Mouse (Mus musculus) forebrain, embryonic 11.5 days (tissue): ENCODE measurements around the gene Cntn4. TPM values are rescaled to one million over a fixed set of nuclear protein-coding genes. Genes with fewer than 3 reads are reported as not detected.
A peak's percentile ranks its signal among the peaks of the same experiment; 100 is the strongest.

Experiments used
- ATAC-seq: fragments of 200-750 bp; cut with Nextera tagmentation; replicated peaks from 2 replicates; pipeline ENCODE4 v1.8.0; 2017; ENCODE audit warnings: moderate TSS enrichment; ENCODE audit not compliant: low FRiP score
- DNase-seq: peaks from one replicate; pipeline ENCODE4 v3.0.0-alpha.2; 2017; ENCODE audit warnings: low spot score
- H3K27ac ChIP-seq: fragments of 300-500 bp; sonication (generic); 2 replicates; pipeline ENCODE4 v1.5.1; 2014; ENCODE audit warnings: low read depth, low read length
- H3K27me3 ChIP-seq: fragments of 300-500 bp; sonication (generic); 2 replicates; pipeline ENCODE4 v1.6.1; 2014; ENCODE audit warnings: mild to moderate bottlenecking, low read length, mixed read lengths; ENCODE audit not compliant: control insufficient read depth, insufficient read depth
- H3K36me3 ChIP-seq: fragments of 300-500 bp; sonication (generic); 2 replicates; pipeline ENCODE4 v1.6.1; 2014; ENCODE audit warnings: mild to moderate bottlenecking, low read length, moderate library complexity, mixed read lengths; ENCODE audit not compliant: control insufficient read depth, insufficient read depth
- H3K4me1 ChIP-seq: fragments of 300-500 bp; sonication (generic); replicated peaks from 2 replicates; pipeline ENCODE4 v1.6.1; 2014; ENCODE audit warnings: low read length, mixed read lengths; ENCODE audit not compliant: control insufficient read depth, insufficient read depth
- H3K4me2 ChIP-seq: fragments of 300-500 bp; sonication (generic); 2 replicates; pipeline ENCODE4 v1.6.1; 2014; ENCODE audit warnings: low read depth, mild to moderate bottlenecking, low read length, moderate library complexity, mixed read lengths; ENCODE audit not compliant: severe bottlenecking
- H3K4me3 ChIP-seq: fragments of 300-500 bp; sonication (generic); 2 replicates; pipeline ENCODE4 v1.5.1; 2014; ENCODE audit warnings: low read depth, low read length
- H3K9ac ChIP-seq: fragments of 300-500 bp; sonication (generic); 2 replicates; pipeline ENCODE4 v1.6.1; 2014; ENCODE audit warnings: low read length
- H3K9me3 ChIP-seq: fragments of 300-500 bp; sonication (generic); 2 replicates; pipeline ENCODE4 v1.6.1; 2016; ENCODE audit warnings: low read length, mixed read lengths; ENCODE audit not compliant: control insufficient read depth
- whole genome bisulfite sequencing: fragments of 180-500 bp; shearing (Covaris S2); extraction: QIAGEN DNeasy Blood & Tissue Kit; methylation state at CpG from one replicate; pipeline ENCODE4 v1.1.7; 2014; 5-methylcytosine and 5-hydroxymethylcytosine counted together
- polyA plus RNA-seq: library from polyadenylated mRNA; unstranded; fragments of >200 nt; fragmentation: Nextera tagmentation; extraction: Ambion mirVana; gene quantifications from 2 replicates; pipeline ENCODE4 v1.2.1, GENCODE M21; 2014

Gene Cntn4
- polyA plus RNA-seq, 1 experiment from 2014 or later: 1.5 TPM

- peak; percentile 83 for ATAC-seq
- H3K36me3 ChIP-seq: no peaks in the 10 kb centered on the region
- DNase-seq: no peak
- WGBS: 24% methylated on average over 1 of the region's 1 CpGs
- no peak overlapping the region for H3K27ac ChIP-seq
- no peaks in the 10 kb centered on the region for H3K4me1 ChIP-seq
- H3K9ac ChIP-seq: no peak overlapping the region
- H3K27me3 ChIP-seq: peaks cover 7% of the 10 kb centered on the region
- no peak overlapping the region for H3K4me3 ChIP-seq
- H3K9me3 ChIP-seq: no peaks in the 10 kb centered on the region
- H3K4me2 ChIP-seq: no peak overlapping the region
These were observed 842.9 kb downstream of the Cntn4 start for GRCm38 (mm10) chr6:106520367-106520766.

DNA sequence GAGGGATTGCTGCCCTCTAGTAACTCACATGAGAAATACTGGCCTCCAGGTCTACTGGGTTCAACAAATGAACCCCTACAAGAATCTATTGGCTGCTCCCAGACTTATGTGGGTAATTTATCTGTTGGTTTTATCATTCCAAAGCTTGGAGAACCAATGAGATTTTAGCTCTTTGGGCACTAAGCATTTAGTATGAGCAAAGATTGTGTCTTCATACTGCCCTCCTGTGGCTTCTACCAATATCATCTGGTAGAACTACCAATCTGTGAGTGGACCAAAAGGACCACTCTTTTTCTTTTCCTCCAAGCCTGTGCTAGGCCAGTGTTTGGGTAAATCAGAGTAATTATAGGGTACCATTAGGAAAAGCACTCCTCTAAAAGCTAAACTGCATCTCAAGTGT, 866.0 kb downstream of the Cntn4 start:
- Histone ChIP-seq H3K4me1 (no peaks in the 10 kb centered on the region), H3K27me3 (no peaks in the 10 kb centered on the region), H3K9ac (no peak overlapping the region), H3K4me3 (no peak overlapping the region), H3K9me3 (no peaks in the 10 kb centered on the region), H3K36me3 (no peaks in the 10 kb centered on the region), H3K4me2 (no peak overlapping the region), H3K27ac (no peak overlapping the region)
- DNase-seq (no peak), ATAC-seq (no peak)

DNA sequence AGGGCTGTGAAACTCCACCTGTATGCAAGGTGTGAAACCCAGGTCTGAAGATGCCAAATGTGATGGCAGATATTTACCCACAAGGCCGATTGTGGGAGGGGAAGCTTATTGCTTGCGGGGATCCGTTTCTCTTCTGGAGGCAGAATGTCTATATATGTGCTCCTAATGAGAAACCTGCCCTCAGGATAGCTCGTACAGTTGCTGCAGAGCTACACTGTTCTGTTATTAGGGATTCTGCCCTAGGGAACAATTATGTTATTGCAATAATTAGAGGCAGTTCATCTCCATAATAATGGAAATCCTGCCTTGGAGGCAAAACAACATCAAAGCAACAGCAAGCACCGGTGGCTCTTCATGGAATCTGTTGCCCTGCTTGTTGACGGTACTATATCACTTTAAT, 884.2 kb downstream of the Cntn4 start:
- no peaks in the 10 kb centered on the region for H3K4me1 ChIP-seq
- ATAC-seq: no peak
- WGBS: 77% methylated on average over 6 of the region's 6 CpGs
- H3K4me2 ChIP-seq: no peak overlapping the region
- no peak overlapping the region for H3K4me3 ChIP-seq
- H3K27ac ChIP-seq: no peak overlapping the region
- DNase-seq: no peak
- no peak overlapping the region for H3K9ac ChIP-seq
- H3K9me3 ChIP-seq: no peaks in the 10 kb centered on the region
- no peaks in the 10 kb centered on the region for H3K36me3 ChIP-seq
- no peaks in the 10 kb centered on the region for H3K27me3 ChIP-seq

DNA sequence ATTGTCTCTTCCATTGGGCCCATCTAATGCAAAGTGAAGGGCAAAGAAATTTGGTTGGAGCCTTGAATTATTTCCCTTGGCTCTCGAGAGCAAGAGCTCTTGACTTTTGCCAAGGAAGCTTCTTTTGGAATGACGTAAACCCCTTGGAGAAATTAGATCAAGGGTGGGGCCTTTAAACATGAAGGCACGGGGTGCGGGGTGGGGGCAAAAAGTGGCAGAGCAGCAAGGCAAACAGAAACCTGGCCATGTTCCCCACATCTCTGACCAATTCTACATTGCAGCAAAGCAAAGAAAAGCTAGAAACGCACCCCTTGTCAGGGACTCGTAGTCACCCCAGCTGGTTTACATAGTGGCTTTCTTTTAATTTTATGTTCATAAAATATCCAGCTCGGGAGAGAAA, 887.9 kb downstream of the Cntn4 start:
- Histone ChIP-seq H3K4me3 (no peak overlapping the region), H3K27ac (no peak overlapping the region), H3K9me3 (no peaks in the 10 kb centered on the region), H3K4me2 (no peak overlapping the region), H3K4me1 (no peaks in the 10 kb centered on the region), H3K27me3 (no peaks in the 10 kb centered on the region), H3K36me3 (no peaks in the 10 kb centered on the region), H3K9ac (no peak overlapping the region)
- 84% methylated on average over 7 of the region's 7 CpGs for WGBS
- DNase-seq (no peak), ATAC-seq (no peak)

- Histone ChIP-seq H3K4me1 (no peaks in the 10 kb centered on the region), H3K4me3 (no peak overlapping the region), H3K36me3 (no peaks in the 10 kb centered on the region), H3K27ac (no peak overlapping the region), H3K4me2 (no peak overlapping the region), H3K9ac (no peak overlapping the region), H3K27me3 (no peaks in the 10 kb centered on the region), H3K9me3 (no peaks in the 10 kb centered on the region)
- DNase-seq (no peak), ATAC-seq (no peak)
- WGBS: 92% methylated on average over 3 of the region's 3 CpGs
These were observed 888.5 kb downstream of the Cntn4 start for GRCm38 (mm10) chr6:106565769-106566459.

- no peak overlapping the region for H3K27ac ChIP-seq
- no peak overlapping the region for H3K4me2 ChIP-seq
- no peak overlapping the region for H3K9ac ChIP-seq
- H3K4me1 ChIP-seq: no peaks in the 10 kb centered on the region
- no peak for DNase-seq
- no peaks in the 10 kb centered on the region for H3K27me3 ChIP-seq
- no peaks in the 10 kb centered on the region for H3K9me3 ChIP-seq
- 89% methylated on average over 11 of the region's 11 CpGs for WGBS
- ATAC-seq: no peak
- no peaks in the 10 kb centered on the region for H3K36me3 ChIP-seq
- H3K4me3 ChIP-seq: no peak overlapping the region
These were observed 889.6 kb downstream of the Cntn4 start for GRCm38 (mm10) chr6:106566929-106567621.

- DNase-seq (no peak), ATAC-seq (peak; percentile 67)
- H3K4me3 ChIP-seq: no peak overlapping the region
- no peak overlapping the region for H3K9ac ChIP-seq
- H3K4me2 ChIP-seq: no peak overlapping the region
- no peak overlapping the region for H3K27ac ChIP-seq
- H3K4me1 ChIP-seq: no peaks in the 10 kb centered on the region
- H3K27me3 ChIP-seq: no peaks in the 10 kb centered on the region
- H3K9me3 ChIP-seq: no peaks in the 10 kb centered on the region
- 64% methylated on average over 5 of the region's 5 CpGs for WGBS
- no peaks in the 10 kb centered on the region for H3K36me3 ChIP-seq
These were observed 902.7 kb downstream of the Cntn4 start for GRCm38 (mm10) chr6:106580124-106580523.

- no peaks in the 10 kb centered on the region for H3K27me3 ChIP-seq
- no peaks in the 10 kb centered on the region for H3K4me1 ChIP-seq
- H3K9me3 ChIP-seq: no peaks in the 10 kb centered on the region
- no peak overlapping the region for H3K9ac ChIP-seq
- peak overlapping the region; percentile 30 for H3K4me2 ChIP-seq
- ATAC-seq: peak; percentile 27; the same call in 1 of the 2 replicates
- 18% methylated on average over 9 of the region's 9 CpGs for WGBS
- no peaks in the 10 kb centered on the region for H3K36me3 ChIP-seq
- H3K27ac ChIP-seq: no peak overlapping the region
- H3K4me3 ChIP-seq: no peak overlapping the region
- DNase-seq: no peak
These were observed 916.3 kb downstream of the Cntn4 start for GRCm38 (mm10) chr6:106593756-106594155.

- H3K4me1 ChIP-seq: no peaks in the 10 kb centered on the region
- no peak for DNase-seq
- H3K27ac ChIP-seq: no peak overlapping the region
- no peak overlapping the region for H3K4me2 ChIP-seq
- ATAC-seq: no peak
- no peak overlapping the region for H3K9ac ChIP-seq
- H3K36me3 ChIP-seq: no peaks in the 10 kb centered on the region
- no peak overlapping the region for H3K4me3 ChIP-seq
- H3K27me3 ChIP-seq: no peaks in the 10 kb centered on the region
- 88% methylated on average over 3 of the region's 3 CpGs for WGBS
- H3K9me3 ChIP-seq: no peaks in the 10 kb centered on the region
These were observed 939.6 kb downstream of the Cntn4 start for GRCm38 (mm10) chr6:106617081-106617480.
